Mouse (Mus musculus) kidney, postnatal 0 days (tissue): Measurements from ENCODE around the gene Csde1. TPM values are rescaled to one million over a fixed set of nuclear protein-coding genes. Genes with fewer than 3 reads are reported as not detected.

Experiments
- ATAC-seq: fragments of 200-750 bp; cut with Nextera tagmentation; replicated peaks from 2 replicates; pipeline ENCODE4 v1.8.0; 2017; ENCODE audit warnings: low read depth, moderate number of reproducible peaks, moderate TSS enrichment, moderate library complexity; ENCODE audit not compliant: low FRiP score
- DNase-seq: peaks from one replicate; pipeline ENCODE4 v3.0.0-alpha.2; 2016; ENCODE audit warnings: low spot score
- H3K27ac ChIP-seq: fragments of 300-500 bp; sonication (generic); 2 replicates; pipeline ENCODE4 v1.5.1; 2014; ENCODE audit warnings: mild to moderate bottlenecking
- H3K27me3 ChIP-seq: fragments of 300-500 bp; sonication (generic); 2 replicates; pipeline ENCODE4 v1.6.1; 2014; ENCODE audit warnings: low read length, mixed read lengths; ENCODE audit not compliant: insufficient read depth
- H3K36me3 ChIP-seq: fragments of 300-500 bp; sonication (generic); 2 replicates; pipeline ENCODE4 v1.6.1; 2014; ENCODE audit warnings: low read length, mixed read lengths; ENCODE audit not compliant: insufficient read depth
- H3K4me1 ChIP-seq: fragments of 300-500 bp; sonication (generic); replicated peaks from 2 replicates; pipeline ENCODE4 v1.6.1; 2014; ENCODE audit warnings: antibody characterized with exemption, low read length, mixed read lengths; ENCODE audit not compliant: insufficient read depth
- H3K4me2 ChIP-seq: fragments of 300-500 bp; sonication (generic); 2 replicates; pipeline ENCODE4 v1.6.1; 2014; ENCODE audit warnings: mild to moderate bottlenecking, low read length, moderate library complexity, mixed read lengths
- H3K4me3 ChIP-seq: fragments of 300-500 bp; sonication (generic); replicated peaks from 2 replicates; pipeline ENCODE4 v1.5.1; 2014; ENCODE audit warnings: low read depth, low read length
- H3K9ac ChIP-seq: fragments of 300-500 bp; sonication (generic); 2 replicates; pipeline ENCODE4 v1.6.1; 2014; ENCODE audit warnings: low read depth, low read length
- H3K9me3 ChIP-seq: fragments of 300-500 bp; sonication (generic); replicated peaks from 2 replicates; pipeline ENCODE4 v1.6.1; 2016; ENCODE audit warnings: low read length, inconsistent platforms, mixed read lengths
- CTCF ChIP-seq: IDR thresholded peaks from 2 replicates; pipeline ENCODE4 v1.5.1; 2016; ENCODE audit warnings: antibody characterized with exemption, low read depth, mild to moderate bottlenecking, moderate library complexity
- whole genome bisulfite sequencing: fragments of 180-500 bp; shearing (Covaris S2); extraction: QIAGEN DNeasy Blood & Tissue Kit; methylation state at CpG from one replicate; pipeline ENCODE4 v1.1.7; 2014; 5-methylcytosine and 5-hydroxymethylcytosine counted together
- polyA plus RNA-seq: library from polyadenylated mRNA; unstranded; fragments of >200 nt; fragmentation: Nextera tagmentation; extraction: Ambion mirVana; gene quantifications from 2 replicates; pipeline ENCODE4 v1.2.1, GENCODE M21; 2015

Csde1 gene
- polyA plus RNA-seq, 1 experiment from 2014 or later: 239 TPM

- Histone ChIP-seq H3K4me1 (no peaks in the 10 kb centered on the region), H3K27me3 (no peaks in the 10 kb centered on the region), H3K4me2 (no peak overlapping the region), H3K36me3 (no peaks in the 10 kb centered on the region), H3K9me3 (no peaks in the 10 kb centered on the region), H3K4me3 (no peak overlapping the region), H3K9ac (no peak overlapping the region), H3K27ac (no peak overlapping the region)
- ATAC-seq (no peak), DNase-seq (no peak)
- no peak for TF ChIP-seq CTCF
- 29% methylated on average over 3 of the region's 3 CpGs for WGBS
Measured at GRCm38 (mm10) chr3:102992936-102993335, 27.3 kb upstream of the Csde1 start.

- peak overlapping the region; percentile 94 for H3K27ac ChIP-seq
- H3K4me1 ChIP-seq: no peaks in the 10 kb centered on the region
- H3K4me2 ChIP-seq: peak overlapping the region; percentile 66
- H3K36me3 ChIP-seq: peaks cover 15% of the 10 kb centered on the region
- DNase-seq (no peak), ATAC-seq (no peak)
- H3K4me3 ChIP-seq: peak overlapping the region; percentile 80
- WGBS: 49% methylated on average over 7 of the region's 7 CpGs
- H3K9me3 ChIP-seq: no peaks in the 10 kb centered on the region
- peak overlapping the region; percentile 85; the same call in 1 of the 2 replicates for H3K9ac ChIP-seq
- TF ChIP-seq CTCF: no peak
- H3K27me3 ChIP-seq: no peaks in the 10 kb centered on the region
Measured at GRCm38 (mm10) chr3:102995233-102995604, 25.0 kb upstream of the Csde1 start.

- Histone ChIP-seq H3K9me3 (no peaks in the 10 kb centered on the region), H3K4me1 (no peaks in the 10 kb centered on the region), H3K4me2 (peak within 1 kb of the TSS; percentile 66), H3K27me3 (no peaks in the 10 kb centered on the region), H3K27ac (peak within 1 kb of the TSS; percentile 94), H3K4me3 (peak within 1 kb of the TSS; percentile 80), H3K36me3 (peaks cover 21% of the 10 kb centered on the region), H3K9ac (peak within 1 kb of the TSS; percentile 85)
- DNase-seq (peak; percentile 94), ATAC-seq (peak; percentile 96)
- WGBS: under 1% methylated on average over 60 of the region's 60 CpGs
- TF ChIP-seq CTCF: no peak
Measured at GRCm38 (mm10) chr3:102995605-102996321, 24.5 kb upstream of the Csde1 start, which contains the start of gene Sike1. Gene Sike1 (plus strand): TSS chr3:102995708.

DNA sequence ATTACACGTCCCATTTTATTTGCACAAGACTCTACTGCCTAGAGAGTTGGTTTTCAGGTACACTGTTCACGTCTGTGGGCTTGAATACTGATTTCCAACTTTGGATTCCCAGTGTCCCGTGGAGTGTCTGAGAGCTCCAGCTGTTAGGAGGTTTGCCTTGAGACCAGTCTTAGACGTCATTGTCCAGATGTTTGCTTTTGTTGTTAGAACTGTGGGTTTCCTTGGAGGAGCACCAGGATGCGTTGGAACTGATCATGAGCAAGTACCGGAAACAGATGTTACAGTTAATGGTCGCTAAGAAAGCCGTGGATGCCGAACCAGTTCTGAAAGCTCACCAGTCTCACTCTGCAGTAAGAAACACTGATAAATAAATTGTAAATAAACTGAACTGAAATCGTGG, 23.2 kb upstream of the Csde1 start:
- no peak for TF ChIP-seq CTCF

GRCm38 (mm10) chr3:102997591-102997990, 22.6 kb upstream of the Csde1 start:
- TF ChIP-seq CTCF: no peak
- peaks cover 24% of the 10 kb centered on the region for H3K36me3 ChIP-seq
- 28% methylated on average over 3 of the region's 3 CpGs for WGBS
- no peak overlapping the region for H3K4me2 ChIP-seq
- H3K9me3 ChIP-seq: no peaks in the 10 kb centered on the region
- H3K27me3 ChIP-seq: no peaks in the 10 kb centered on the region
- no peaks in the 10 kb centered on the region for H3K4me1 ChIP-seq
- no peak overlapping the region for H3K27ac ChIP-seq
- H3K4me3 ChIP-seq: no peak overlapping the region
- no peak for DNase-seq
- ATAC-seq: no peak
- H3K9ac ChIP-seq: no peak overlapping the region

More for the DNA sequence above, 23.2 kb upstream of the Csde1 start:
- H3K27ac ChIP-seq: peak overlapping the region; percentile 47; the same call in 1 of the 2 replicates
- no peaks in the 10 kb centered on the region for H3K4me1 ChIP-seq
- H3K9me3 ChIP-seq: no peaks in the 10 kb centered on the region
- H3K36me3 ChIP-seq: peaks cover 24% of the 10 kb centered on the region
- H3K9ac ChIP-seq: no peak overlapping the region
- ATAC-seq (no peak), DNase-seq (peak; percentile 21)
- H3K27me3 ChIP-seq: no peaks in the 10 kb centered on the region
- no peak overlapping the region for H3K4me3 ChIP-seq
- WGBS: 62% methylated on average over 10 of the region's 10 CpGs
- no peak overlapping the region for H3K4me2 ChIP-seq

DNA sequence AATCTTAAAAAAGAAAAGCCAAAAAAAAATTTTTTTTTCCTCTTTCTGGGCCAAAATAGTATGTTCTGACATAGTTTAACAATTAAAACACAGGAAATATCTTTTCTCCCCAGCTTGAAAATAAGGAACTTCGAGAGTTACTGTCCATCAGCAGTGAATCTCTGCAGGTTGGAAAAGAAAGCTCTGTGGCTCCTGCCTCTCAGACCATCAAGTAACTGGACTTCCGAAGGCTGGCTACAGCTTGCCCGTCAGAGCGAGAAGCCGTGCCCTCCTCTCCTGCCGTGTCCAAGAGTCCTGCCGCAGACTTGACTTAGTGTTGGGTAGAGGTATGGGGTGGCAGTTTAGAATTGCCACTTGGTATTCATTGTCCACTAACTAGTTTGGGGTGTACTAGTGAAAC, 18.6 kb upstream of the Csde1 start:
- DNase-seq: no peak
- no peak for ATAC-seq
- Histone ChIP-seq H3K27me3 (no peaks in the 10 kb centered on the region), H3K9me3 (no peaks in the 10 kb centered on the region), H3K4me2 (no peak overlapping the region), H3K9ac (no peak overlapping the region), H3K36me3 (peaks cover 24% of the 10 kb centered on the region), H3K4me3 (no peak overlapping the region), H3K4me1 (no peaks in the 10 kb centered on the region), H3K27ac (no peak overlapping the region)
- TF ChIP-seq CTCF: no peak
- 92% methylated on average over 7 of the region's 7 CpGs for WGBS
